Mouse (Mus musculus) heart, postnatal 0 days (tissue): ENCODE data around the gene Ttc7b. TPM values are rescaled to one million over a fixed set of nuclear protein-coding genes. Genes with fewer than 3 reads are reported as not detected.

Experiments used
- ATAC-seq: fragments of 200-750 bp; cut with Nextera tagmentation; 2 replicates; pipeline ENCODE4 v1.8.0; 2017; ENCODE audit warnings: low read depth, moderate number of reproducible peaks, moderate library complexity; ENCODE audit not compliant: insufficient read depth
- DNase-seq: peaks from one replicate; pipeline ENCODE4 v3.0.0-alpha.2; 2016; ENCODE audit warnings: low spot score
- H3K27ac ChIP-seq: fragments of 300-500 bp; sonication (generic); 2 replicates; pipeline ENCODE4 v1.5.1; 2014; ENCODE audit warnings: low read depth, mild to moderate bottlenecking
- H3K27me3 ChIP-seq: fragments of 300-500 bp; sonication (generic); 2 replicates; pipeline ENCODE4 v1.6.1; 2014; ENCODE audit warnings: low read length, mixed read lengths; ENCODE audit not compliant: control insufficient read depth, insufficient read depth
- H3K36me3 ChIP-seq: fragments of 300-500 bp; sonication (generic); replicated peaks from 2 replicates; pipeline ENCODE4 v1.6.1; 2014; ENCODE audit warnings: low read length, mixed read lengths; ENCODE audit not compliant: control insufficient read depth, insufficient read depth
- H3K4me1 ChIP-seq: fragments of 300-500 bp; sonication (generic); 2 replicates; pipeline ENCODE4 v1.6.1; 2014; ENCODE audit warnings: antibody characterized with exemption; ENCODE audit not compliant: control insufficient read depth, insufficient read depth
- H3K4me2 ChIP-seq: fragments of 300-500 bp; sonication (generic); 2 replicates; pipeline ENCODE4 v1.6.1; 2014; ENCODE audit warnings: low read depth, mild to moderate bottlenecking, low read length, moderate library complexity
- H3K4me3 ChIP-seq: fragments of 300-500 bp; sonication (generic); 2 replicates; pipeline ENCODE4 v1.5.1; 2014; ENCODE audit warnings: low read depth, low read length
- H3K9ac ChIP-seq: fragments of 300-500 bp; sonication (generic); replicated peaks from 2 replicates; pipeline ENCODE4 v1.6.1; 2014; ENCODE audit warnings: low read depth, low read length, mixed read lengths
- H3K9me3 ChIP-seq: fragments of 300-500 bp; sonication (generic); replicated peaks from 2 replicates; pipeline ENCODE4 v1.6.1; 2016; ENCODE audit warnings: low read length; ENCODE audit not compliant: control insufficient read depth
- CTCF ChIP-seq: IDR thresholded peaks from 2 replicates; pipeline ENCODE4 v1.5.1; 2016; ENCODE audit warnings: antibody characterized with exemption, control low read depth, low read depth
- EP300 ChIP-seq: IDR thresholded peaks from 2 replicates; pipeline ENCODE4 v1.6.1; 2016; ENCODE audit warnings: antibody characterized with exemption, low read depth
- WGBS: fragments of 180-500 bp; shearing (Covaris S2); extraction: QIAGEN DNeasy Blood & Tissue Kit; methylation state at CpG from one replicate; pipeline ENCODE4 v1.1.7; 2014; 5-methylcytosine and 5-hydroxymethylcytosine counted together
- polyA plus RNA-seq: library from polyadenylated mRNA; unstranded; fragments of >200 nt; fragmentation: Nextera tagmentation; extraction: Ambion mirVana; gene quantifications from 2 replicates; pipeline ENCODE4 v1.2.1, GENCODE M21; 2015
- total RNA-seq: library from RNA; depleted of rRNA; stranded (reverse); fragments of >200 nt; gene quantifications from 2 replicates; pipeline ENCODE4 v1.2.3, GENCODE M21; 2014; ENCODE audit warnings: low replicate concordance

The Ttc7b gene
- total and polyA plus RNA-seq, 2 experiments from 2014 or later: 6.7 to 29.4 TPM

DNA sequence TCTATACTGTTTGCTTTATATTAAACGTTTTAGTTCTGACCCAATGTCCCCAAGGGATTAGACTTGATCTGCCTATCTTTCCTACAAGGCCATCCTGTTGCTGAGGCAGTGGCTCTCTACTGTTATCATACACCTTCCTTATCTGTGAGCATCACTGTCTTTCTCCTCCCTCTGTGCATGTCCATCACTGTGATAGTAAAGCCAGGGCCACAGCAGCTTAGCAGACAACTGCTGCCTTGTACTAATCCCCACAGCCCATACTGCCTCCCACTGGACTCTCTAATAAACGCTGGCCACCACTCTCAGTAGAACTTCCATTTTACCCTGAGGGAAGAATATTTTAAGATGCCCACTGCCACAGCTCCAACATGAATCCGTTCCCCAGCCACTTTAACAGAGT, 182.6 kb downstream of the Ttc7b start:
- 55% methylated on average over 3 of the region's 3 CpGs for WGBS
- Histone ChIP-seq H3K4me2 (no peak overlapping the region), H3K27me3 (no peaks in the 10 kb centered on the region), H3K9me3 (no peaks in the 10 kb centered on the region), H3K36me3 (peaks cover 3% of the 10 kb centered on the region), H3K4me3 (no peak overlapping the region), H3K27ac (no peak overlapping the region), H3K4me1 (no peaks in the 10 kb centered on the region), H3K9ac (no peak overlapping the region)
- no peak for DNase-seq
- ATAC-seq: no peak
- TF ChIP-seq EP300: no peak
- TF ChIP-seq CTCF: peak; percentile 51

DNA sequence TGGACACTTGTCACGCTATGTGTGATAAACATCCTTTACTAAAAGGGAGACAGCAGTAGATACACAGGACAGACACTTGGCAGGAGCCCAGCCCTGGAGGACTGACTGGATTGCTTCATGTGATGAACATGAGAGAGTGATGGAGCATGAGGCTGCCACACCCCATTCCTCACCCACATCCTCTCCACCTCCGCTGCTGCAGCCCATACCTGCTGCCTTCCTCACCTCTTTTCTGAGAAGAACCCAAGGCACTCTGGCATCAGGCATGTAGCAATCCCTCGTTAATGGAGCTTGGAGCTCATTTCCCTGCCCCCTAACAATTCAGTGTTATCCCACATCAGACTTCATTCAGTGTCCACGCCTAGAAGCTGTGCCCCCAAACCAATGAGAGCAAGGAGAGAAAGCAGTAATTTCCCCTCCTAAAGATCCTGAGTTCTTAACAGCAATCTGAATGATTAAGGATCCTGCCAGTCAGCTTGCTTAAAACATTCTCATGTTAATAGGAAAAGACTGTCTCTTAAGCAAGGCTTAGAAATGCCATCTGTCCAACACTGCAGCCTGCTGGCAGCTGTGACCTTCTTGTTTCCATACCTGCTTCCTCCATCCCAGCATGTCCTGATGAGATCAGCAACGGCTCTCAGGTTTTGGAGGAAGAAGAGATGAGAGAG, 183.1 kb downstream of the Ttc7b start:
- Histone ChIP-seq H3K27me3 (no peaks in the 10 kb centered on the region), H3K27ac (no peak overlapping the region), H3K36me3 (peaks cover 3% of the 10 kb centered on the region), H3K4me3 (no peak overlapping the region), H3K9me3 (no peaks in the 10 kb centered on the region), H3K4me2 (no peak overlapping the region), H3K4me1 (no peaks in the 10 kb centered on the region), H3K9ac (no peak overlapping the region)
- no peak for DNase-seq
- ATAC-seq: no peak
- TF ChIP-seq CTCF (peak; percentile 45), EP300 (no peak)
- WGBS: 83% methylated on average over 5 of the region's 5 CpGs

DNA sequence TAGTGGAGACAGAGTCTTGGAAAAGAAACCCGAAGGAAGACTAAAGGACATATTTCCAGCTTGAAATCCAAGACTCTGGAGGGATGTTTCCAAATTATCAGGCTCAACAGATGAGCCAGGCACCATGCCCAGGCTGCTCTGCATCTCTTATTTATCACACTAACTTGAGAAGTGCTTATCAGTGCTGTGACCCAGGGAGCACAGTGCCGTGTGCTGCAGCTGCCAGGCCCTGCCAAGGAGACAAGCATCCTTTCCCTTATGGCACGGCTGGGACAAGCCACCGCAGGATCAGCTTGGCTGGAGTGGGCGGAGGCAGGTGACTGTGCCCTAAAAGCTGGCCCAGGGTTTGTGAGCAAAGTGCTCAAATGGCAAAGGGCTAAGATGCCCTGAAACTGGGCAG, 184.4 kb downstream of the Ttc7b start:
- ATAC-seq: no peak
- WGBS: 41% methylated on average over 5 of the region's 5 CpGs
- no peak for DNase-seq
- Histone ChIP-seq H3K36me3 (peaks cover 7% of the 10 kb centered on the region), H3K4me2 (no peak overlapping the region), H3K27me3 (no peaks in the 10 kb centered on the region), H3K9ac (no peak overlapping the region), H3K27ac (no peak overlapping the region), H3K4me3 (no peak overlapping the region), H3K9me3 (no peaks in the 10 kb centered on the region), H3K4me1 (no peaks in the 10 kb centered on the region)
- no peak for TF ChIP-seq CTCF
- TF ChIP-seq EP300: no peak

DNA sequence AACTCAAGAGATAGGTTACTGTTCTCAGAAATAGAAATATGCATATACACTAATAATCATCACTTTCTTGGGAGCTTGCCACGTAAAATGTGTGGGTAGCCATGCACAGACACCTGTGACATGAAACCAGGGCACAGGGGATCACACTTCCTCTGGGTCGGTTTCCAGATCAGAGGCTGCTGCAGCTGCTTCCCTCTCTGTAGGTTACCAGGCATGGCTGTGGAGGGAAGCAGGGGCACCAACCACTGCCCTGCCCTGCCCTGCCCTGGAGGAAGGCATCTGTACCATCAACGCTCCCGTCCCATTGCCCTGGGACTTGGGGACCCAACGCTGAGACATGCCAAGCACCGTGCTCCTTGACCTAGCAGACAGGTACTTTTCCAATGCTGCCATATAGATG, 188.8 kb downstream of the Ttc7b start:
- ATAC-seq: no peak
- Histone ChIP-seq H3K27me3 (no peaks in the 10 kb centered on the region), H3K27ac (no peak overlapping the region), H3K9me3 (no peaks in the 10 kb centered on the region), H3K36me3 (peaks cover 21% of the 10 kb centered on the region; the same call in 1 of the 2 replicates), H3K9ac (no peak overlapping the region), H3K4me2 (no peak overlapping the region), H3K4me1 (no peaks in the 10 kb centered on the region), H3K4me3 (no peak overlapping the region)
- no peak for DNase-seq
- WGBS: 85% methylated on average over 6 of the region's 6 CpGs
- TF ChIP-seq CTCF (no peak), EP300 (no peak)

DNA sequence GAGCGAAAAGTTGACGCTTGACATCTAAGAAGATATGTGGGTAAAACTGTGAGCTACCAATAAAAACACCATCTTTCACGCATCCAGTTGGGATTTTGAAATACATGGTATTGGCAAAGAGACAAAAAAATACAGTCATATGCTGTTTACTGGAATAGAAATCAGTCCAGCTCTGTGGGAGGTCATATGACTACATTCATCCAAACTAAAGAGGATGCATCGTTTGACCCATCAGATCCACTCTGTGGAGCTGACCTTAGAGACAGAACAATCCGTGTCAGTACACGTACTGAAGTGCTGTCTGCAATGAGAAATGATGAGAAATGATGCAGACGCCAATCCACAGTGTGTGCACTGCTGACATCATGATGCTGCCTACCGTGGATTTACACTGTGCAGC, 190.4 kb downstream of the Ttc7b start:
- Histone ChIP-seq H3K9ac (no peak overlapping the region), H3K9me3 (no peaks in the 10 kb centered on the region), H3K27ac (no peak overlapping the region), H3K4me1 (no peaks in the 10 kb centered on the region), H3K4me2 (no peak overlapping the region), H3K27me3 (no peaks in the 10 kb centered on the region), H3K36me3 (peaks cover 28% of the 10 kb centered on the region; the same call in 1 of the 2 replicates), H3K4me3 (no peak overlapping the region)
- no peak for ATAC-seq
- DNase-seq: no peak
- no peak for TF ChIP-seq EP300
- TF ChIP-seq CTCF: no peak
- 90% methylated on average over 8 of the region's 8 CpGs for WGBS

DNA sequence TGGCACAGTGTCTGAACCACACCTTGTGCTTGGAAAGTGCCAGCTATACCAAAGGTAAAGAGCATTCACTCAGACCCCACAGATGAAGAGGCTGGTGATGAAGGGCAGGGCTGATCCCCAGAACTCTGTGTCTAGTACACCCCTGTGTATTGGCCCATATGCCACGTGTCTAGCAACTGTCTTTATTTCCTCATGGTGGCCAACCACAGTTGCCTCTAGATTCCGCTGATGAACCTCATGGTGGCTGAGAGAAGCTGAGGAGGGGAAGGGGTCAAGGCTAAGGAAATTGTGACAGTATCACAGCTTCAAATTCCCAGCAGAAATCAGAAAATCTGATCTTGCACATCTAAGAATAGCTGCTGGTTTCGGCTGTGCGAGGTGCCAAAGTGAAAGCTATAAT, 191.6 kb downstream of the Ttc7b start:
- peaks cover 40% of the 10 kb centered on the region; the same call in 1 of the 2 replicates for H3K36me3 ChIP-seq
- ATAC-seq (no peak), DNase-seq (no peak)
- H3K4me3 ChIP-seq: no peak overlapping the region
- no peak overlapping the region for H3K27ac ChIP-seq
- no peaks in the 10 kb centered on the region for H3K27me3 ChIP-seq
- no peaks in the 10 kb centered on the region for H3K4me1 ChIP-seq
- 75% methylated on average over 4 of the region's 4 CpGs for WGBS
- H3K9me3 ChIP-seq: no peaks in the 10 kb centered on the region
- no peak overlapping the region for H3K4me2 ChIP-seq
- no peak for TF ChIP-seq CTCF
- no peak for TF ChIP-seq EP300
- no peak overlapping the region for H3K9ac ChIP-seq
